Mouse (Mus musculus): ENCODE measurements at regions not wholly inside any gene's neighbourhood (a gene's known extent, or its start where the extent isn't known, plus 50 kb on each side); places are given as distances from the start of the nearest gene placed in this dataset.
"Not testable (repeated sequence)": the region's sequence is repeated elsewhere in the genome, so short reads cannot be mapped to it uniquely, and the experiment has no call there.

DNA sequence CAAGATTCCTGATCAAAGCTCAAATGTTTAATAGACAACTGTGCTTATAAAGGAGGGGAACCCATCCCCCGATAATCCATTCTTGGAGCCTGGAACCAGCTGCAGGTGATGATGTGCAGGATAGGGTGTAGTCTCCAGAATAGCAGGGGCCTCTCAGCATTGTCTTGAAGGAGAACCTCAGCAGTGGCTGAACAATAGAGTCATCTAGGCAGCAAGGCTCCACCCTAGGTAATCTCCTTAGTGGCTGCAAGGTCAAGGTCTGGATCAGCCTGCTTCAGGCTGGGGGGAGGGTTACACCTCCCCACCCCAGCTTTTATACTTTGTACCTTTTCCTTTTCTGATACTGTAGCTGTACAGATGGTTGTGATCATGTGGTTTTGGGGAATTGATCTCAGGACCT is 116.8 kb upstream of the Mettl4 start:
- no peak for DNase-seq

GRCm38 (mm10) chr17:94864531-94865318 is 114.9 kb upstream of the Mettl4 start:
- peak; percentile 70 for DNase-seq

DNA sequence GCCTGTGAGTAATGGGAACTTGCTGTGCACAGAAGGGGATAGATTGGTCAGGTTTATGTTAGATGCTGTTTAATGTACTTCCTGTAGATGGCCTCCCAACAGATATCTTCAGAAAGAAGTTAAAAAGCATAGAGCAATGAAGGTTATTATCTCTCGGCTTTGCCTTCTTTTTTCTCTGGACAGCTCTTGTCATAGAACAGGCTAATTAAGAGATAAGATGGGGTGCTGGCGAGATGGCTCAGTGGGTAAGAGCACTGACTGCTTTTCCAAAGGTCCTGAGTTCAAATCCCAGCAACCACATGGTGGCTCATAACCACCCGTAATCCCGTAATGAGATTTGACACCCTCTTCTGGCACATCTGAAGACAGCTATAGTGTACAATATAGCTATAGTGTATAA is 104.9 kb upstream of the Mettl4 start:
- not testable (repeated sequence) for DNase-seq

GRCm38 (mm10) chr17:94834446-94835117 is 84.8 kb upstream of the Mettl4 start:
- DNase-seq: peak; percentile 86

DNA sequence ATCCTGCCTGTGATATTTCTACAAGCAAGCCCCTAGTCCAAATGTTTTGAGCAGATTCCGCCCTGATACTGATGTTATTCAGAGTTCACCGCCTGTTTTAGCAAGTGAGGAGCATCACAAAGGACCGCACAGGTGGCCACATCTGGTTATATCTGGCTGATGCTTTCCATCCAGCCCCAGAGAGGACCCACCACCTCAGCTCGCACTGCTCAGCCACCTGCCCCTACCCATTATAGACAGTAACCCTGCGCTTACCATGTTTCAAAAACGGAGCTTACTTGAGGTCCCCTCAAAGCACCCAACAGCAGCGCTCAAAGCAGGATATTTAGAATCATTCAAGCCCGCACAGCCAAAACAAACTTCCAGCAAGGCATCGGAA is 84.2 kb upstream of the Mettl4 start:
- DNase-seq: not testable (repeated sequence)

DNA sequence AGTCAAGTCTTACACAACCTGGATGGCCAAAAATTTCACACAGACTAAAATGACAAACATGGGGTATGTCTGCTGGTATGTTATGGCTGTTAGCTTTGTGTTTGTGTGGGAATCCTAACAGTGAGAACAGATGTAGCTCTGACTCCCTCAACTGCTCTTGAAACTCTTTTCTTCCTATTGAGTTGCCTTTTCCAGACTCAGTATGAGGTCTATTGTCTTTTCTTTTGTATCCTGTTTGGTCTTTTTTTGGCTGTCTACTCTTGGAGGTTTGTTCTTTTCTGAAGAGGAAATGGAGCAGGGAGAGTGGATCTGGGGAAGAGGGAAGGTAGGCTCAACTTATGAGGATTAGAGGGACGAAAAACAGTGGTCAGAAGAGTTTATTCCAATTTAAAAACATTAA is 76.6 kb upstream of the Mettl4 start:
- not testable (repeated sequence) for DNase-seq

DNA sequence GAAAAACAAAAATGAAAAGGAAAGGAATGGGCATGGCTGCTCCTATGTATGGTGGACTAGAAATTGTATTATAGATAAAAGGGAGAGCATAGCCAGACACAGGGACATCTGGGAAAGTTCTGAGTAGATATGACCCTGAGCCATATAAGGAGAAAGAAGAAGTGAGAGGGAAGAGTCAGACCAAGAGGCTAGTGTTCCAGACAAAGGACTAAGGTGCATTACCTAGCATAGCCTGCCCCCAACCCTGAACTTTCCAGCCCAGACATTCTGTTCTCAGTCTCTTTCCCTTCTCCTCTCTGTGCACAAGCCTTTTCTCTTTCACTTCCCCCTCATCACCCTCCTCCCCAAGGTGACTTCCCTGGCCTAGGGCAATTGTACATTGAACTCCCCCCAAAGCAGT is 58.9 kb upstream of the Mettl4 start:
- DNase-seq: no peak

Measured in cerebellum, adult 9-10 months (tissue).